Mouse (Mus musculus) bone marrow, adult 2 months (tissue): ENCODE data around the gene 1600015I10Rik.

ENCODE experiments used
- CTCF ChIP-seq: fragments of 200-500 bp; IDR thresholded peaks from 2 replicates; pipeline ENCODE4 v1.5.1; 2011; ENCODE audit warnings: low read length, control low read depth; ENCODE audit not compliant: control insufficient read depth, insufficient read depth
- POLR2A ChIP-seq: fragments of 200-500 bp; IDR thresholded peaks from 2 replicates; pipeline ENCODE4 v1.6.1; 2011; ENCODE audit warnings: low read depth, mild to moderate bottlenecking, control low read depth, low read length, borderline replicate concordance; ENCODE audit not compliant: control insufficient read depth

DNA sequence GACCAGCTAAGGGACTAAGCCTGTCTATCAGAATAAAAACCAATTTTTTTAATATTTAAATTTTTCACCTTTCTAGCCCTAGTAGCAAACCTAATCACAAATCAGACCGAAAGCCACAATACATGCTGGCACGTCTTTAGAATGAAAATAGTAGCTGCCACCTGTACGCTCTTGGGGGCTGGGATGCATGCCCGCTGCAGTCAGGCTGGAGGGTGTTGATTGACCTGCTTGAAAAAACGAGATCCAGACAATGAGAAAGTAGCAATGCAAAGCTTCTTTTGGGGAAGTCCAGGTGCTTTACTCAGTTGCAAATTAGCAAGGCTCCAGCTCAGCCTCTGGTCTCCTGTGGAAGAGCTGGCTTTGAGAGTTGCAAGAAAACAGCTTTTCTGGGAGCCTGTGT is 32.7 kb upstream of the 1600015I10Rik start:
- TF ChIP-seq POLR2A (no peak), CTCF (no peak)
